Mouse (Mus musculus): ENCODE measurements around the gene Ccdc85c. TPM values are rescaled to one million over a fixed set of nuclear protein-coding genes. Genes with fewer than 3 reads are reported as not detected.

The Ccdc85c gene
- total and polyA plus RNA-seq, 3 experiments: 14.0 to 32.4 (median 15.2) TPM

DNA sequence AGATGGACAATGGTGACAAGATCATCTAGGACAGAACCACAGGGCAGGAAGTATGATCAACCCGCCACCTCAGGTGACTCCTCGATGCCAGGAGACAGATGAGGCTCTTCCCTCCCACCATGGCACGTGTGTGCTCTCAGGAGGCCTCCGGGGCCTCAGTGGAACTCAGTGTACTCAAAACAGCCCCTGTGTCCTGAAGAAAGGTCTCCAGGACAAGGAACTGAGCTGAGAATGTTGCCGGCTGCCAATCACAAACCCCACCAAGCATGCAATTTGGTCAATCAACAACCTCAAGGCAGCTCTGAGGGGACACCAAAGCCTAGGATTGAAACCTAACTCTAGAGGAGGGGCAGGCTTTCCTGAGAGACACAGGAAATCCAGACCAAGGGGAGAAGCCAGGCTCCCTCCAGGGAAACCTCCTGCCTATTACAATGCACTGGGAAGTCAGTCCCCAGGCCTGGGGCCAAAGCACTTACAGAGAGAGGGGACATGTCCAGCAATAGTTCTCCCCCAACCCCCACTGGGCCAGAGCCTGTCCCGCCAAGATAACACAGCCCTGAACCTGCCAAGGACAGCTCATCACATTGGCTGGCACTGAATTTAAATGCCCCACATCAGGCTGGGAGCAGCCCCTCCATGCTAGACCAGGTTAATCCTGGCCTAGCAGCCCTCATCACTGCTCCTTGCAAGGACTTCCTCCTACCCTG lies 37.8 kb downstream of the Ccdc85c start:
- Histone ChIP-seq H3K27me3 (replicated peaks) (no peaks in the 10 kb centered on the region), H3K4me2 (ENCODE audit: insufficient read depth, low read depth, poor library complexity, severe bottlenecking) (no peak overlapping the region), H3K36me3 (replicated peaks in 1 of 2; ENCODE audit: control insufficient read depth in 1 of 2, insufficient read depth in 1 of 2, low read length in 1 of 2) (peaks cover 0 to 20% of the 10 kb centered on the region in 2 experiments), H3K4me3 (replicated peaks in 1 of 3; ENCODE audit: low read depth in 2 of 3, low read length in 2 of 3, poor library complexity in 1 of 3) (no peak overlapping the region), H3K9ac (ENCODE audit: insufficient read depth, low read depth) (no peak overlapping the region), H3K9me3 (replicated peaks; ENCODE audit: low read length) (no peaks in the 10 kb centered on the region), H3K4me1 (ENCODE audit: control insufficient read depth in 1 of 2, insufficient read depth in 2 of 2) (peaks cover 18 to 98% of the 10 kb centered on the region in 2 experiments), H3K27ac (ENCODE audit: insufficient read depth, low read depth) (no peak overlapping the region), H3K79me2 (replicated peaks; ENCODE audit: control insufficient read depth, extremely low read depth, insufficient read depth, poor library complexity, severe bottlenecking) (no peaks in the 10 kb centered on the region)
- no peak for DNase-seq (ENCODE audit: extremely low read depth)
- in situ Hi-C loops (cut with MboI; ENCODE audit: low pct_ligation_motif_present, low pct_unique_long_range_greater_than_20kb, low sequenced_read_pairs) (loop anchor here (5.0 kb wide), 1 partner anchor 35 kb away; no protein-coding TSS in a partner anchor), dilution Hi-C loops (cut with MboI; ENCODE audit: extremely low pct_ligation_motif_present, extremely low pct_unique_long_range_greater_than_20kb, low sequenced_read_pairs) (no loop called here)
- TF ChIP-seq BHLHE40 (IDR thresholded peaks at IDR 0.05; ENCODE audit: low read depth, low read length): peak; percentile 85
- TF ChIP-seq IRF4 (IDR thresholded peaks at IDR 0.05; ENCODE audit: low read depth, low read length): no peak
- peak; percentile 26; the same call in 1 of the 2 replicates for TF ChIP-seq ETS1 (conservative IDR thresholded peaks at IDR 0.05; ENCODE audit: low read depth, low read length)
- no peak for TF ChIP-seq NELFE (IDR thresholded peaks at IDR 0.05; ENCODE audit: low read depth, low read length)
- no peak for TF ChIP-seq ZNF384 (IDR thresholded peaks at IDR 0.05; ENCODE audit: low read depth, low read length)

DNA sequence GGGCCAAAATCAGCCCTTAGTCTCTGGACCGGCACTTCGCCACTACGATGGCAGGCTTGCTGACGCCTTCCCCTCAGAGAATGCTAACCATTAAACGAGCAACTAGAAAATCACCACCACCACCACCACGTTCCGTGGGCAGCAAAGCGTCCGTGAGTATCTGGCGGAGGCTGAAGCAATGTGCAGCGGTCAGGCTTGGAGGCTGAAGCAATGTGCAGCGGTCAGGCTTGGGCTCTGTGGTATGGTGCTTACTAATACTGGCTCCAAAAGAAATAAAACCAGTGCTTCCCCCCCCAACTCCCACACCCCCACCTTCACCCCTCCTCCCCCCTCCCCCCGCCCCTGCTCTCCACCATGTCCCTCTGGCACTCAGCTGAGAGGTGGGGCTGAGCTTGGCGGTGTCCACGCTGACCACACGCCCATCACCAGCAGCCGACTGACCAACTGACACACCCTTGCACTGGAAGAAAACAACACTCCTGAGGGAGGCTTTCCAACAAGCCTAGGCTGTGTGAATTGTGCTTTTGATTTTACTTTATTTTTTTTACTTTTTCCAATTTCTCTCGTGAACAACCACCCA lies 39.2 kb downstream of the Ccdc85c start:
- dilution Hi-C loops (cut with MboI; ENCODE audit: extremely low pct_ligation_motif_present, extremely low pct_unique_long_range_greater_than_20kb, low sequenced_read_pairs) (no loop called here), in situ Hi-C loops (cut with MboI; ENCODE audit: low pct_ligation_motif_present, low pct_unique_long_range_greater_than_20kb, low sequenced_read_pairs) (loop anchor here (5.0 kb wide), 1 partner anchor 36 kb away; no protein-coding TSS in a partner anchor)
- H3K27me3 ChIP-seq (replicated peaks): no peaks in the 10 kb centered on the region
- no peak overlapping the region for H3K4me2 ChIP-seq (ENCODE audit: insufficient read depth, low read depth, poor library complexity, severe bottlenecking)
- peaks cover 0 to 21% of the 10 kb centered on the region in 2 experiments for H3K36me3 ChIP-seq (replicated peaks in 1 of 2; ENCODE audit: control insufficient read depth in 1 of 2, insufficient read depth in 1 of 2, low read length in 1 of 2)
- no peak overlapping the region for H3K27ac ChIP-seq (ENCODE audit: insufficient read depth, low read depth)
- H3K4me3 ChIP-seq (replicated peaks in 1 of 3; ENCODE audit: low read depth in 2 of 3, low read length in 2 of 3, poor library complexity in 1 of 3): no peak overlapping the region
- H3K9me3 ChIP-seq (replicated peaks; ENCODE audit: low read length): no peaks in the 10 kb centered on the region
- H3K9ac ChIP-seq (ENCODE audit: insufficient read depth, low read depth): no peak overlapping the region
- DNase-seq (ENCODE audit: extremely low read depth): no peak
- H3K4me1 ChIP-seq (ENCODE audit: control insufficient read depth in 1 of 2, insufficient read depth in 2 of 2): peaks cover 17 to 98% of the 10 kb centered on the region in 2 experiments
- TF ChIP-seq HCFC1 (IDR thresholded peaks at IDR 0.05; ENCODE audit: low read depth, low read length) (no peak), POLR2AphosphoS2 (IDR thresholded peaks at IDR 0.05; ENCODE audit: low read depth, low read length) (no peak), RAD21 (IDR thresholded peaks at IDR 0.05; ENCODE audit: low read depth, low read length) (no peak), E2F4 (IDR thresholded peaks at IDR 0.05; ENCODE audit: insufficient replicate concordance, low read depth, low read length) (no peak), SMC3 (IDR thresholded peaks at IDR 0.05; ENCODE audit: low read depth, low read length) (no peak), UBTF (IDR thresholded peaks at IDR 0.05; ENCODE audit: low read depth, low read length) (no peak), ZC3H11A (IDR thresholded peaks at IDR 0.05; ENCODE audit: low read depth, low read length) (no peak), ZMIZ1 (IDR thresholded peaks at IDR 0.05; ENCODE audit: low read depth, low read length) (no peak), CHD2 (IDR thresholded peaks at IDR 0.05; ENCODE audit: low read length) (no peak), NRF1 (IDR thresholded peaks at IDR 0.05; ENCODE audit: low read depth, low read length) (no peak), EP300 (IDR thresholded peaks at IDR 0.05; ENCODE audit: low read length) (no peak), JUN (IDR thresholded peaks at IDR 0.05; ENCODE audit: insufficient read depth, low read depth, low read length) (no peak), ZNF384 (IDR thresholded peaks at IDR 0.05; ENCODE audit: low read depth, low read length) (no peak), MXI1 (IDR thresholded peaks at IDR 0.05; ENCODE audit: low read depth, low read length) (no peak), USF2 (conservative IDR thresholded peaks at IDR 0.05; ENCODE audit: low read depth, low read length) (no peak), MAX (IDR thresholded peaks at IDR 0.05; ENCODE audit: low read length) (no peak)
- no peaks in the 10 kb centered on the region for H3K79me2 ChIP-seq (replicated peaks; ENCODE audit: control insufficient read depth, extremely low read depth, insufficient read depth, poor library complexity, severe bottlenecking)

All from CH12.LX (cell line).